In genomic region chr11:82943336-82943735, GRCm38 (mm10) we compare ENCODE assay signal across 34 mouse cellular contexts. TPM values are rescaled to one million over a fixed set of nuclear protein-coding genes. Genes with fewer than 3 reads are reported as not detected.
A peak's percentile ranks its signal among the peaks of the same experiment; 100 is the strongest.
DNase-seq lines count a peak whose midpoint lies in the region; ATAC-seq and TF ChIP-seq lines count a peak whose summit lies in the region.
"Had no signal": no experiment of that assay in that cellular context is flagged by ENCODE, and none has a peak within 500 bp of the region (broad histone marks: within the 10 kb centered on the region; RNA-seq: fewer than 3 reads in every experiment).

No protein-coding gene starts in this region.

- no peak overlapping the region for H3K4me3 ChIP-seq in thymus, adult 2 months (ENCODE audit: control insufficient read depth, insufficient read depth, low read length)
- no peak overlapping the region for H3K4me3 ChIP-seq in midbrain, embryonic 11.5 days (ENCODE audit: low read depth, low read length)
- H3K4me3 ChIP-seq: embryonic facial prominence, embryonic 13.5 days; heart, embryonic 12.5 days; hindbrain, embryonic 10.5 days; left cerebral cortex, adult 2 months; liver, embryonic 13.5 days; megakaryocyte, embryonic 14.5 days; midbrain, embryonic 15.5 days; neural tube, embryonic 12.5 days; stomach, embryonic 15.5 days had no signal

- ATAC-seq in midbrain, embryonic 11.5 days (ENCODE audit: low FRiP score): no peak
- ATAC-seq: forebrain, embryonic 14.5 days; hindbrain, postnatal 0 days; intestine, embryonic 16.5 days; midbrain, embryonic 15.5 days; Patski had no signal

- peak; percentile 24 for DNase-seq in thymus, adult 2 months
- DNase-seq in thymus, adult 18-20 months: no peak
- peak; percentile 3 for DNase-seq in fibroblast of lung, adult 2 months (ENCODE audit: low read depth)
- peak; percentile 56 for DNase-seq in thymus, postnatal 14 days
- no peak for DNase-seq in gastrocnemius, adult 8-10 months (ENCODE audit: low spot score in 2 of 2)
- DNase-seq in midbrain, embryonic 11.5 days (ENCODE audit: low spot score, missing footprints): no peak
- DNase-seq in ovary, postnatal 10 days (ENCODE audit: low spot score): no peak
- DNase-seq: adrenal gland, adult 8-10 months; cerebellum, adult 18-20 months; cerebellum, postnatal 25 days; gastrocnemius, postnatal 14 days; heart, adult 18-20 months; heart, postnatal 10 days; kidney, postnatal 4 days; layer of hippocampus, adult 9-11 months; liver, embryonic 13.5 days; lung, embryonic 14.5 days; lung, postnatal 36 days; right cerebral cortex, adult 18-20 months; right cerebral cortex, postnatal 4 days had no signal

- no peak overlapping the region for H3K9ac ChIP-seq in midbrain, embryonic 11.5 days (ENCODE audit: low read length)
- H3K9ac ChIP-seq: embryonic facial prominence, embryonic 13.5 days; heart, embryonic 12.5 days; liver, embryonic 13.5 days; lung, embryonic 14.5 days; midbrain, embryonic 15.5 days; neural tube, embryonic 12.5 days; stomach, embryonic 15.5 days had no signal

- no peak overlapping the region for H3K4me2 ChIP-seq in midbrain, embryonic 11.5 days
- H3K4me2 ChIP-seq: embryonic facial prominence, embryonic 13.5 days; heart, embryonic 12.5 days; liver, embryonic 13.5 days; lung, embryonic 14.5 days; midbrain, embryonic 15.5 days; neural tube, embryonic 12.5 days; stomach, embryonic 15.5 days had no signal

- TF ChIP-seq POLR2A in thymus, adult 2 months (IDR thresholded peaks at IDR 0.05; ENCODE audit: control insufficient read depth, extremely low read depth, insufficient read depth, low read length, poor library complexity): no peak

- H3K9me3 ChIP-seq in midbrain, embryonic 11.5 days (ENCODE audit: control insufficient read depth, low read length): no peaks in the 10 kb centered on the region
- H3K9me3 ChIP-seq: embryonic facial prominence, embryonic 13.5 days; heart, embryonic 12.5 days; hindbrain, embryonic 10.5 days; liver, embryonic 13.5 days; midbrain, embryonic 15.5 days; neural tube, embryonic 12.5 days; stomach, embryonic 15.5 days had no signal

- no peaks in the 10 kb centered on the region; the same call in 1 of the 2 replicates for H3K27me3 ChIP-seq in thymus, adult 2 months (ENCODE audit: control insufficient read depth, insufficient read depth, low read length)
- H3K27me3 ChIP-seq in midbrain, embryonic 11.5 days (ENCODE audit: control insufficient read depth, insufficient read depth, low read length): no peaks in the 10 kb centered on the region
- H3K27me3 ChIP-seq: heart, embryonic 12.5 days had no signal

- peaks cover 30% of the 10 kb centered on the region for H3K4me1 ChIP-seq in thymus, adult 2 months (replicated peaks; ENCODE audit: control insufficient read depth, insufficient read depth, low read length)
- no peaks in the 10 kb centered on the region for H3K4me1 ChIP-seq in midbrain, embryonic 11.5 days (ENCODE audit: control insufficient read depth, insufficient read depth, low read length)
- H3K4me1 ChIP-seq: embryonic facial prominence, embryonic 13.5 days; hindbrain, embryonic 10.5 days; liver, embryonic 13.5 days; megakaryocyte, embryonic 14.5 days; midbrain, embryonic 15.5 days; neural tube, embryonic 12.5 days; stomach, embryonic 15.5 days had no signal

- TF ChIP-seq CTCF in thymus, adult 2 months (IDR thresholded peaks at IDR 0.05; ENCODE audit: borderline replicate concordance, control insufficient read depth, extremely low read depth, insufficient read depth, low read length, poor library complexity): no peak

- WGBS in thymus, adult 2 months: 66% methylated on average over 6 of the region's 6 CpGs
- WGBS in midbrain, embryonic 11.5 days: 75% methylated on average over 6 of the region's 6 CpGs

- H3K36me3 ChIP-seq in thymus, adult 2 months (ENCODE audit: control insufficient read depth, insufficient read depth, low read length): no peaks in the 10 kb centered on the region
- no peaks in the 10 kb centered on the region for H3K36me3 ChIP-seq in midbrain, embryonic 11.5 days (ENCODE audit: control insufficient read depth, insufficient read depth, low read length)
- H3K36me3 ChIP-seq: embryonic facial prominence, embryonic 13.5 days; hindbrain, embryonic 10.5 days; liver, embryonic 13.5 days; midbrain, embryonic 15.5 days; neural tube, embryonic 12.5 days; stomach, embryonic 15.5 days had no signal

- H3K27ac ChIP-seq in thymus, adult 2 months (ENCODE audit: control insufficient read depth, insufficient read depth, low read length): no peak overlapping the region
- H3K27ac ChIP-seq in midbrain, embryonic 11.5 days (ENCODE audit: low read depth, low read length): no peak overlapping the region
- H3K27ac ChIP-seq: embryonic facial prominence, embryonic 13.5 days; hindbrain, embryonic 10.5 days; hindbrain, postnatal 0 days; left cerebral cortex, adult 2 months; liver, embryonic 13.5 days; midbrain, embryonic 15.5 days; neural tube, embryonic 12.5 days; stomach, embryonic 15.5 days had no signal

RNA-seq across cellular contexts. Expression of gene Slfn5, which starts 7.8 kb away (rescaled TPM):
- polyA plus RNA-seq in thymus, adult 2 months (2012; rRNA removed): 7.0 and 8.4 TPM in 2 replicates
- 10 to 100 TPM; 10.1 to 16.3 (median 12.4) TPM for total RNA-seq in gastrocnemius, adult 8-10 months (2022)
- polyA plus RNA-seq in midbrain, embryonic 11.5 days (2014; fragmentation: Nextera tagmentation; extraction: Ambion mirVana): 0.14 and 0.47 TPM in 2 replicates
- polyA plus RNA-seq: Patski had no signal

RNA-seq across cellular contexts. Expression of gene Unc45b, which starts 33.0 kb away (rescaled TPM):
- polyA plus RNA-seq in thymus, adult 2 months (2012; rRNA removed): 1.2 and 7.1 TPM in 2 replicates
- 100 to 1,000 TPM; 184 to 219 (median 203) TPM for total RNA-seq in gastrocnemius, adult 8-10 months (2022)
- polyA plus RNA-seq in midbrain, embryonic 11.5 days (2014; fragmentation: Nextera tagmentation; extraction: Ambion mirVana): 0.10 and 0.21 TPM in 2 replicates
- polyA plus RNA-seq: Patski had no signal

RNA-seq across cellular contexts. Expression of gene Nle1, which starts 35.1 kb away (rescaled TPM):
- polyA plus RNA-seq in thymus, adult 2 months (2012; rRNA removed): 81.4 and 85.8 TPM in 2 replicates
- total RNA-seq in gastrocnemius, adult 8-10 months (2022): 10 to 100 TPM in 3 of 4 experiments, 1 to 10 TPM in 1; 9.0 to 12.9 (median 10.9) TPM
- 22.9 and 23.7 TPM in 2 replicates for polyA plus RNA-seq in midbrain, embryonic 11.5 days (2014; fragmentation: Nextera tagmentation; extraction: Ambion mirVana)

RNA-seq across cellular contexts. Expression of gene Slfn9, which starts 48.3 kb away (rescaled TPM):
- 3.3 and 4.1 TPM in 2 replicates for polyA plus RNA-seq in thymus, adult 2 months (2012; rRNA removed)
- total RNA-seq in gastrocnemius, adult 8-10 months (2022): under 1 TPM; 0.05 to 0.18 (median 0.09) TPM
- polyA plus RNA-seq in midbrain, embryonic 11.5 days (2014; fragmentation: Nextera tagmentation; extraction: Ambion mirVana): 7.1 and 7.6 TPM in 2 replicates

RNA-seq across cellular contexts. Expression of gene Fndc8, which starts 51.4 kb away (rescaled TPM):
- polyA plus RNA-seq in thymus, adult 2 months (2012; rRNA removed): 0.23 and 0.36 TPM in 2 replicates
- not detected for total RNA-seq in gastrocnemius, adult 8-10 months (2022)
- 0.19 and 0.30 TPM in 2 replicates for polyA plus RNA-seq in midbrain, embryonic 11.5 days (2014; fragmentation: Nextera tagmentation; extraction: Ambion mirVana)
- total RNA-seq: ES-E14; gastrocnemius, postnatal 14 days; heart, adult 18-20 months; hindbrain, postnatal 0 days; left cerebral cortex, adult 2 months; left cerebral cortex, postnatal 36 days had no signal
- polyA plus RNA-seq: lung, embryonic 14.5 days had no signal

Comparison
In these comparisons a context has a peak if more than half of its experiments do, and no peak if none do; other contexts are left out.
1. DNase-seq: peak in thymus, adult 2 months (single experiment), fibroblast of lung, adult 2 months (single experiment) and thymus, postnatal 14 days (single experiment); none in thymus, adult 18-20 months (0 of 2), gastrocnemius, adult 8-10 months (0 of 2), midbrain, embryonic 11.5 days (single experiment) and ovary, postnatal 10 days (single experiment).